Mouse (Mus musculus) spleen, adult 2 months (tissue): Measurements from ENCODE around the gene Fa2h. TPM values are rescaled to one million over a fixed set of nuclear protein-coding genes. Genes with fewer than 3 reads are reported as not detected.
"Not testable (repeated sequence)": the region's sequence is repeated elsewhere in the genome, so short reads cannot be mapped to it uniquely, and the experiment has no call there.

Experiments
- DNase-seq, 2 experiments: peaks; one replicate each; pipeline versions ENCODE4 v3.0.0 to v3.0.0-alpha.2; 2012 to 2021; ENCODE audit warnings: low spot score in 2 of 2, low read depth in 1 of 2
- H3K27ac ChIP-seq: fragments of 200-500 bp; 2 replicates; pipeline ENCODE4 v1.5.1; 2012; ENCODE audit warnings: low read length, inconsistent platforms; ENCODE audit not compliant: insufficient read depth
- H3K27me3 ChIP-seq: fragments of 200-500 bp; 2 replicates; pipeline ENCODE4 v1.6.1; 2012; ENCODE audit warnings: mild to moderate bottlenecking, moderate library complexity, low read length, inconsistent platforms; ENCODE audit not compliant: control insufficient read depth, insufficient read depth
- H3K36me3 ChIP-seq: fragments of 200-500 bp; 2 replicates; pipeline ENCODE4 v1.6.1; 2012; ENCODE audit warnings: mild to moderate bottlenecking, low read length, inconsistent platforms; ENCODE audit not compliant: control insufficient read depth, insufficient read depth
- H3K4me1 ChIP-seq: fragments of 200-500 bp; 2 replicates; pipeline ENCODE4 v1.6.1; 2011; ENCODE audit warnings: inconsistent platforms; ENCODE audit not compliant: control insufficient read depth, insufficient read depth, insufficient read length
- H3K4me3 ChIP-seq: fragments of 200-500 bp; 2 replicates; pipeline ENCODE4 v1.5.1; 2011; ENCODE audit warnings: mild to moderate bottlenecking, inconsistent platforms; ENCODE audit not compliant: insufficient read depth, insufficient read length; ENCODE audit errors: extremely low read depth
- CTCF ChIP-seq: fragments of 200-500 bp; IDR thresholded peaks from 2 replicates; pipeline ENCODE4 v1.5.1; 2011; ENCODE audit warnings: mild to moderate bottlenecking, inconsistent platforms; ENCODE audit not compliant: insufficient read depth, insufficient read length, insufficient replicate concordance; ENCODE audit errors: extremely low read depth
- POLR2A ChIP-seq: fragments of 200-500 bp; IDR thresholded peaks from 2 replicates; pipeline ENCODE4 v1.6.1; 2011; ENCODE audit warnings: low read depth, low read length, inconsistent platforms
- WGBS: fragments of 180-500 bp; shearing (Covaris S2); methylation state at CpG from one replicate; pipeline ENCODE4 v1.1.7; 2018; 5-methylcytosine and 5-hydroxymethylcytosine counted together
- polyA plus RNA-seq: library from polyadenylated mRNA; depleted of rRNA; stranded (reverse); fragments of >200 nt; gene quantifications from 2 replicates; pipeline ENCODE4 v1.2.3, GENCODE M21; 2012

The Fa2h gene
- polyA plus RNA-seq, 1 experiment = 0.07 TPM

DNA sequence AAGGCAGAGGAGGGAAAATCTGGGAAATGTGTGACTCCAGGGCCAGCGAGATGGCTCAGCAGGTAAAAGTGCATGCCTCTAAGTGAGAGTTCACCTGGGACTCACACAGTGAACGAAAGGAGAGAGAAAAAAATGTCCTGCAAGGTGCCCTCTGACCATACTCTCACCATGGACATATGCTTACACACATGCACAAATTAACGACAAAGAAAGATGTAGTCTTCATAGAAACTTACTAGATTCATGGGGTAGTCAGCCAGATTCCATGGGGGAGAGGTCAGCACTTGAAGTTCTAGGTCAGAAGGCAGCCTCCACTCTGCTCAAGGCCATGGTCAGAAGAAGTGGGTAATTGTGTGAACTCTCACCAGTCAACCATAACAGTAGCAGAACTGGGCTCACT lies 53.4 kb downstream of the Fa2h start:
- H3K27ac ChIP-seq = no peak overlapping the region
- TF ChIP-seq CTCF (no peak), POLR2A (no peak)
- no peaks in the 10 kb centered on the region; the same call in 1 of the 2 replicates for H3K4me1 ChIP-seq
- 89% methylated on average over 3 of the region's 3 CpGs for WGBS
- no peak for DNase-seq
- peaks cover 3% of the 10 kb centered on the region; the same call in 1 of the 2 replicates for H3K27me3 ChIP-seq
- H3K4me3 ChIP-seq = no peak overlapping the region
- no peaks in the 10 kb centered on the region for H3K36me3 ChIP-seq

DNA sequence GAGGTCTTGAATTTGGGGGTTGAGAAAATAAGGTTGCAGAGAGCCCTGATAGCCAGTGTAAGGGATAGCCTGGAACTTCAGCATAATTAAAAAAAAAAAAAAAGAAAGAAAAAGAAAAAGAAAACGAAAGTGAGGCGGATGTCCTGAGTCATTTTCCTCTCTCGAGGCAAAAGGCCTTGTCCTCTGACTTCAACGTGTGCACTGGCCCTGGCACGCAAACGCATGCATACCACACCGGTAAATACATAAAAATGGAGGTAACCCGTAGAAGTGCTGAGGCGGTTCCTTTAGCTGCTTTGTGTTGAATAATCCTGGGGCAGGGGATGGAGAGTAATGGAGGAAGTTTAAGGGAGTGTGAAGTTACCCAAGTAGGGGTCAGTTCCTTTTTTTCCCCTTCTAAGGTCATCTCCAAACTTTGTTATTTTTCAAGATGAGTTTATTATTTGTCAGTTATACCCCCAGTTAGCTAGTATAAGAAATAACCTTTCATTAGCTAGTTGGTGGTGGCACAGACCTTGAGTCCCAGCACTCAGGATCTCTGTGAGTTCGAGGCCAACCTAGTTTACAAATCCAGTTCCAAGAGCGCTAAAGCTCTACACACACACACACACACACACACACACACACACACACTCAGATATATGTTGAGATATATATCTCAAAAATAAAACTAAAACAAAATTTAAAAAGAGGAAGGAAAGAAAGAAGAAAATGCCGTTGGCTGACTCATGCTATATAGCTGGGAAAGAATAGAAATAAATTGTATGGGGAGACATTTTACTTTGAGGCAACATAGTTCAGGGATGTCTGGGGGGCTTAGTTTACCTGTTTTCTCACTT lies 55.0 kb downstream of the Fa2h start:
- H3K4me1 ChIP-seq = no peaks in the 10 kb centered on the region; the same call in 1 of the 2 replicates
- no peaks in the 10 kb centered on the region for H3K36me3 ChIP-seq
- peaks cover 3% of the 10 kb centered on the region; the same call in 1 of the 2 replicates for H3K27me3 ChIP-seq
- peak overlapping the region; percentile 79 for H3K4me3 ChIP-seq
- no peak for TF ChIP-seq POLR2A
- no peak for TF ChIP-seq CTCF
- WGBS = 16% methylated on average over 12 of the region's 12 CpGs
- H3K27ac ChIP-seq = no peak overlapping the region
- DNase-seq = no peak

DNA sequence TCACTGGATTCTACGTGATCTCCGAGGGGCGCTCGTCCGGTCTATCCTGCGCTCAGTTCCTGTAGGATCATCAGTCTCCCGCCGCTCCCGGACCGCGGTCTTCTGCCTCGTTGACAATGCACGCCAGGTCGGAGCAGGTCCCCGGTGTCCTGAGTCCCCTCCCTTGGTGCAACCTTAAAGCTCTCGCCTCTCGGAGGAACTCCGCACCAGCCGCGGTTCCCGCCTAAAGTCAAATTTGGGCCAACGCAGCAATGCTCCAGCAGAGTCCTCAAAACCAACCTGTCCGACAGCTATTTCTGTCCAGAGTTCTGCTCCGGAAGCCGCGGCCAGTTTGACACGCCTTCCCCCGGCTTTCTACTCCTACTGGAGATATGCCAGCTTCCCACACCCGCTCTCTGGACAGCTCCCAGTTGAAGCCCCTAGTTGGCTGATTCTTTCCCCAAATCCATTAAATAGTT lies 55.7 kb downstream of the Fa2h start, which contains the start of gene Mlkl:
Gene Mlkl, minus strand, starts transcription at position 288 of the 458 bp plus-strand sequence.
- H3K27ac ChIP-seq = peak within 1 kb of the TSS; percentile 57
- H3K27me3 ChIP-seq = peaks cover 3% of the 10 kb centered on the region; the same call in 1 of the 2 replicates
- TF ChIP-seq CTCF (no peak), POLR2A (no peak)
- DNase-seq = peak in 1 of 2 experiments; percentile 7
- WGBS = under 1% methylated on average over 29 of the region's 29 CpGs
- no peaks in the 10 kb centered on the region for H3K36me3 ChIP-seq
- H3K4me1 ChIP-seq = no peaks in the 10 kb centered on the region; the same call in 1 of the 2 replicates
- H3K4me3 ChIP-seq = peak within 1 kb of the TSS; percentile 79

DNA sequence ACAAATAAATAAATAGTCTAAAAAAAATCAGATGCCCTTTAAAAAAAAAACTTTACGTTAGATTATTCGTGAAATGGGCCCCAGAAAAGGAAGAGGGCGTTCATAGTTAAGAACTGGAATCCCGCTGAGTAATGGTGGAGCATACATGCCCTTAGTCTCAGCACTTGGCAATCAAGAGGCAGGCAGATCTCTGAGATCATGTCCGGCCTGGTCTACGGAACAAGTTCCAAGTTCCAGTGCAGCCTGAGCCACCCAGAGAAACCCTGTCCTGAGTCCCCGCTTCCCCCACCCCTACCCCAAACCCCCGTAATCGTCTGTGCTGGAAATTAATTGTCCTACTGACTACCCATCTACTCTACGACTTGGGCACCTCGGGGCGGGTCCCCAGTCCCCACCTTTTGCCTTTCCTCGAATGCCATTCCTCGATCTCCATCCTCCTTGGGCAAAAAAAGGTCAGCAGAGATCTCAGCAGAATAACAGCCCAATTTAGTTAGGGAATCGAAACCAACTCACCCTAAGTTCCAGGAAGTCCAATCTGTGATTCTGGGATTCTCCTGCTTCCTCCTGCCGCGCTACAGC lies 56.2 kb downstream of the Fa2h start:
- H3K36me3 ChIP-seq = no peaks in the 10 kb centered on the region
- H3K4me3 ChIP-seq = peak overlapping the region; percentile 79
- WGBS = 4% methylated on average over 17 of the region's 17 CpGs
- no peak for TF ChIP-seq POLR2A
- TF ChIP-seq CTCF = no peak
- peaks cover 3% of the 10 kb centered on the region; the same call in 1 of the 2 replicates for H3K27me3 ChIP-seq
- H3K27ac ChIP-seq = peak overlapping the region; percentile 57; the same call in 1 of the 2 replicates
- no peaks in the 10 kb centered on the region; the same call in 1 of the 2 replicates for H3K4me1 ChIP-seq
- DNase-seq = no peak

DNA sequence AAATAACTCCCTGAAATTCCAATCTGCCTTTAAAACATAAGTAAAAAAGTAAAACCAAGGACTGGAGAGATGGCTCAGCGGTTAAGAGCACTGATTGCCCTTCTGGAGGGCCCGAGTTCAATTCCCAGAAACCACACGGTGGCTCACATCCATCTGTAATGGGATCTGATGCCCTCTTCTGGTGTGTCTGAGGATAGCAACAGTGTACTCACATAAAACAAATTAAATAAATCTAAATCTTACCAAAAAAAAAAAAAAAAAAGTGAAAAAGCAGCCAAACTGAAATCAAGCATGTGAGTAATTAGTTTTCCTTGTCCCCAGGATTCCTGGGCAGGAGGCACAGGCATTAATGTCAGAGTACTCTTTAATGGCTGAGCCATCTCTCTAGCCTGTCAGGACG lies 56.9 kb downstream of the Fa2h start:
- DNase-seq = no peak
- Histone ChIP-seq H3K27me3 (peaks cover 3% of the 10 kb centered on the region; the same call in 1 of the 2 replicates), H3K4me3 (no peak overlapping the region), H3K36me3 (no peaks in the 10 kb centered on the region), H3K27ac (no peak overlapping the region), H3K4me1 (no peaks in the 10 kb centered on the region; the same call in 1 of the 2 replicates)
- WGBS = 75% methylated on average over 4 of the region's 4 CpGs
- no peak for TF ChIP-seq POLR2A
- no peak for TF ChIP-seq CTCF

DNA sequence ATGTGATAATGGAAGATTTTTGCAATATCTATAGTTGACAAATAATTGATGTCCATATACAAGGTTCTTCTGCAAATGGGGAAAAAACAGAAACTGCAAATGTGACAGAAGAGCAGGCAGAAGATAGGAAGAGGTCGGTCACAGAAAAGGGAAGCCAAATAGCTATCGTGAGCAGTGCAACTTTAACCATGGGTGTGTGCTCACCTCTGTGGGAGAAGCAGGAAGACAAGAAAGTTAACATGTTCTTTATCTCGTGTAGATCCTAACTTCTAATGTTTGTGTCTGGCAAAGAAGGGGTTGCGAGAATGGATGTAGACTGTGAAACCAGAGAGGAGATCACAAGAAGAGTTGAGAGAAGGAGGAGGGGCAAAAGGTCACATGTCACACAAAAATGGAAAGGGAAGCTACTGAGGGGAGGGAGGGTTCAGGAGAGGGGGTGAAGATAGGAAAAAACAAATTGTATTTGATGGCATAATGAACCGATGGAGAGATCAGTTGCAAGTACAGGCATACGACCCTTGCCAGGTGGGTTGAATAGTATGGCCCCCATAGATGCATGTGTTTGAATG lies 68.3 kb downstream of the Fa2h start:
- no peak for TF ChIP-seq POLR2A
- no peak for TF ChIP-seq CTCF
- Histone ChIP-seq H3K4me1 (no peaks in the 10 kb centered on the region), H3K27me3 (no peaks in the 10 kb centered on the region), H3K27ac (no peak overlapping the region), H3K36me3 (no peaks in the 10 kb centered on the region), H3K4me3 (no peak overlapping the region)
- 73% methylated on average over 6 of the region's 6 CpGs for WGBS
- DNase-seq = no peak

DNA sequence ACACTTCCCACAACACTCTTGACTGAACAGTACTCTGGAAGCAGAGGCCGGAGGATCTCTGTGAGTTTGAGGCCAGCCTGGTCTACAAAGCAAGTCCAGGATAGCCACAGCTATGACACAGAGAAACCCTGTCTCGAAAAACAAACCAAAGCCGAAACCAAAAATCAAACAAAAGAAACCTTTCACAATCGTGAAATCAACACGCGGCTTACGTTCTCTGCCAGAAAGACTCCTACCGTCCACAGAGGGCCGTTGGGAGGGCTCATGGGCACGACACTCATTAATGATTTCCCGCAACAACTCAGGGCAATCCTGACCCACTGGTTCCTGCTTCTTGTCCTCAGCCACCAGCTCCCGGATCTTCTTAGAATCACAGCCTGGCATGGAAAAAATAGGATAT lies 78.9 kb downstream of the Fa2h start:
- TF ChIP-seq CTCF (no peak), POLR2A (no peak)
- WGBS = 93% methylated on average over 12 of the region's 12 CpGs
- Histone ChIP-seq H3K27me3 (no peaks in the 10 kb centered on the region), H3K4me3 (no peak overlapping the region), H3K36me3 (no peaks in the 10 kb centered on the region; the same call in 1 of the 2 replicates), H3K27ac (no peak overlapping the region), H3K4me1 (no peaks in the 10 kb centered on the region)
- no peak for DNase-seq

DNA sequence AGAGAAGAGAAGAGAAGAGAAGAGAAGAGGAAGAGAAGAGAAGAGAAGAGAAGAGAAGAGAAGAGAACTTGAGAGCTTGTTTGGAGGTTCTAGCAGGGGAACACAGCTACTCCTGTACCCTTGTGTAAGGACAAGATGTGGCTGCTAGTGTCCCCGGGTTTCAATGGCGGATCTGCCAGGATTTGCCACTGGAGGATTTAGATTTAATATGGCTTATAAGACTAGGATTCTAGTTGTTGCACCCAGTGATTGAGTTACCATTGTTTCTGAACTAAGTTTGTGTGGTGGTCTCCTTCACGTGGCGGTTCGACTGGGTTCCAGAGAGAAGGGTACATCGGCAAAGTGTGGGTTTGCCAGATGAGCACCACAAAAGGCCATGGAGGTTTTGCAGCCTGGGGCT lies 79.7 kb downstream of the Fa2h start:
- H3K4me1 ChIP-seq, H3K27ac ChIP-seq, H3K36me3 ChIP-seq, H3K27me3 ChIP-seq, H3K4me3 ChIP-seq, DNase-seq: not testable (repeated sequence)
- 95% methylated on average over 6 of the region's 6 CpGs for WGBS
